Mouse (Mus musculus) heart, embryonic 14.5 days (tissue): Measurements from ENCODE around the gene Bcas3. TPM values are rescaled to one million over a fixed set of nuclear protein-coding genes. Genes with fewer than 3 reads are reported as not detected.

Source experiments
- ATAC-seq: fragments of 200-750 bp; cut with Nextera tagmentation; 2 replicates; pipeline ENCODE4 v1.8.0; 2017; ENCODE audit warnings: low read depth, moderate TSS enrichment; ENCODE audit not compliant: insufficient number of reproducible peaks, insufficient read depth, low FRiP score
- H3K27ac ChIP-seq, 2 experiments: fragments of 200-500 bp in 1 of 2; fragments of 300-500 bp in 1 of 2; sonication (generic) in 1 of 2; replicated peaks in 1 of 2; 2 replicates each; pipeline ENCODE4 v1.5.1; 2012 to 2014; ENCODE audit warnings: low read depth in 2 of 2, low read length in 2 of 2, control low read depth in 1 of 2, mild to moderate bottlenecking in 1 of 2, mixed read lengths in 1 of 2; ENCODE audit not compliant: control insufficient read depth in 1 of 2, insufficient read depth in 1 of 2
- H3K27me3 ChIP-seq: fragments of 300-500 bp; sonication (generic); 2 replicates; pipeline ENCODE4 v1.6.1; 2014; ENCODE audit warnings: mild to moderate bottlenecking, low read length, control low read depth; ENCODE audit not compliant: control insufficient read depth, insufficient read depth
- H3K36me3 ChIP-seq: fragments of 300-500 bp; sonication (generic); 2 replicates; pipeline ENCODE4 v1.6.1; 2014; ENCODE audit warnings: mild to moderate bottlenecking, control low read depth, low read length, mixed read lengths; ENCODE audit not compliant: control insufficient read depth, insufficient read depth
- H3K4me1 ChIP-seq, 2 experiments: fragments of 200-500 bp in 1 of 2; fragments of 300-500 bp in 1 of 2; sonication (generic) in 1 of 2; 2 replicates each; pipeline ENCODE4 v1.6.1; 2012 to 2014; ENCODE audit warnings: low read length in 2 of 2, control low read depth in 1 of 2, mixed read lengths in 1 of 2; ENCODE audit not compliant: control insufficient read depth in 2 of 2, insufficient read depth in 2 of 2
- H3K4me2 ChIP-seq: fragments of 300-500 bp; sonication (generic); 2 replicates; pipeline ENCODE4 v1.6.1; 2014; ENCODE audit warnings: mild to moderate bottlenecking, low read length
- H3K4me3 ChIP-seq, 2 experiments: fragments of 200-500 bp in 1 of 2; fragments of 300-500 bp in 1 of 2; sonication (generic) in 1 of 2; 2 replicates each; pipeline ENCODE4 v1.5.1; 2012 to 2014; ENCODE audit warnings: low read length in 2 of 2, mild to moderate bottlenecking in 2 of 2, control low read depth in 1 of 2, low read depth in 1 of 2, moderate library complexity in 1 of 2; ENCODE audit not compliant: control insufficient read depth in 1 of 2, insufficient read depth in 1 of 2
- H3K9ac ChIP-seq: fragments of 300-500 bp; sonication (generic); 2 replicates; pipeline ENCODE4 v1.6.1; 2014; ENCODE audit warnings: mild to moderate bottlenecking, low read length
- H3K9me3 ChIP-seq: fragments of 300-500 bp; sonication (generic); 2 replicates; pipeline ENCODE4 v1.6.1; 2016; ENCODE audit warnings: low read length, control low read depth; ENCODE audit not compliant: control insufficient read depth
- WGBS: fragments of 180-500 bp; shearing (Covaris S2); extraction: QIAGEN DNeasy Blood & Tissue Kit; methylation state at CpG from one replicate; pipeline ENCODE4 v1.1.7; 2014; 5-methylcytosine and 5-hydroxymethylcytosine counted together
- polyA plus RNA-seq: library from polyadenylated mRNA; unstranded; fragments of >200 nt; fragmentation: Nextera tagmentation; extraction: Ambion mirVana; gene quantifications from 2 replicates; pipeline ENCODE4 v1.2.1, GENCODE M21; 2014

Bcas3 gene
- polyA plus RNA-seq, 1 experiment from 2014 or later = 22.5 TPM

- no peaks in the 10 kb centered on the region for H3K9me3 ChIP-seq
- no peaks in the 10 kb centered on the region for H3K27me3 ChIP-seq
- H3K4me2 ChIP-seq = no peak overlapping the region
- H3K4me3 ChIP-seq = no peak overlapping the region
- ATAC-seq = no peak
- no peak overlapping the region for H3K27ac ChIP-seq
- no peak overlapping the region for H3K9ac ChIP-seq
- no peaks in the 10 kb centered on the region for H3K36me3 ChIP-seq
- 22% methylated on average over 4 of the region's 4 CpGs for WGBS
- no peaks in the 10 kb centered on the region for H3K4me1 ChIP-seq
Observed at GRCm38 (mm10) chr11:85382055-85382454, 29.1 kb downstream of the Bcas3 start.

GRCm38 (mm10) chr11:85383975-85384821, 31.2 kb downstream of the Bcas3 start:
- WGBS = 81% methylated on average over 7 of the region's 7 CpGs
- Histone ChIP-seq H3K4me2 (no peak overlapping the region), H3K4me3 (no peak overlapping the region), H3K36me3 (no peaks in the 10 kb centered on the region), H3K27ac (no peak overlapping the region), H3K27me3 (no peaks in the 10 kb centered on the region), H3K9ac (no peak overlapping the region), H3K4me1 (no peaks in the 10 kb centered on the region), H3K9me3 (no peaks in the 10 kb centered on the region)
- ATAC-seq = no peak

DNA sequence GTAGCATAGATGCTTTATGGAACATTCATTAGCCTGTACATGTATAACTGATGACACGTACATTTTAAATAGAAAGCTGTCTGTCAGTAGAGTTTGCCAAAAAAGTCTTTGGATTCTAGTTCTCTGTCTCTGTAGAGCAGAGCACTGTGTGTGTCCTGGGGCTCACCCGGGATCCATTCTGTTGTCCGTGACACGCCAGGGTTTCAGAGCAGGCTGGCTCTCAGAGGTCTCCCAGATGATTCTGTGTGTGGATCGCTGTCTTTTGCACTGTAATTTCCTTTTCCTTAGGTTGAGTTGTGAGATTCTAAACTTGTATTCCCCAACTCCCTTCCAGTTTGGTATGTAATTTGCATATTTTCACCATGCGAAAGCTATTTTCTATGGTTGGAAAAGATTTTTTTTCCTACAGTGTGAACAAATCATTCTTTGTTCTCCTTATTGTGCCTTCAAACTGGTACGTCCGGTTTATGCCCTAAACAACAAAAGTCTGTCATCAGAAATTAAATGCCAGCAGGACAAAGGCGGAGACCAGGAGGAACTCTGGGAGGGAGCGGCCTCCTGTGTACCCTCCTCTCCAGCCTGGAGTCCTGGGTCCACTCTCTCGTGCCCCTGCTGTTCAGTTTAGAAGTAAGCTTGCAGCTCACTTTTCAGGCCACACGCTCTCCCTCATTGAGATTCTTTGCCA, 39.4 kb downstream of the Bcas3 start:
- ATAC-seq = no peak
- no peaks in the 10 kb centered on the region for H3K36me3 ChIP-seq
- 0 out of 4 replicates have a peak, but pooled peaks cover 0 to 2% of the 10 kb centered on the region in 2 experiments for H3K4me1 ChIP-seq
- no peak overlapping the region for H3K27ac ChIP-seq
- no peaks in the 10 kb centered on the region for H3K27me3 ChIP-seq
- WGBS = 72% methylated on average over 12 of the region's 12 CpGs
- no peaks in the 10 kb centered on the region for H3K9me3 ChIP-seq
- no peak overlapping the region for H3K9ac ChIP-seq
- H3K4me2 ChIP-seq = no peak overlapping the region
- no peak overlapping the region for H3K4me3 ChIP-seq

DNA sequence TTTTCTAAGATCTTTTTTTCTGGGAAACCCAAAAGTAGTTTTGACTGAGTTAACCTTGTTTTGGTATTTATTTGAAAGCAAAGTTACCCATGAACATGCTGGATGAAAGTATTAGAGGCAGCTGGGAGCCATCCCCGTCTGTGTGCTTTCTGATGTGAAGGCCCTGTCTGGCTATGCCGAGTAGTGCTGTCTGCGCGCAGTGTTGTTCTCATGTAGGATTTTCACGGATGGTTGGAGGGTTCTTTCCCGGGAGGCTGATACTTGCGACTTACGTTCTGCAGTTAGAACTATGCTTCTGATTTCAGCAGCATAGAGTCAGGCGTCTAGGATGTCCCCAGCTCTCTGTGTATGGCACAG, 39.9 kb downstream of the Bcas3 start:
- Histone ChIP-seq H3K9ac (no peak overlapping the region), H3K9me3 (no peaks in the 10 kb centered on the region), H3K4me1 (0 out of 4 replicates have a peak, but pooled peaks cover 0 to 2% of the 10 kb centered on the region in 2 experiments), H3K27ac (no peak overlapping the region), H3K4me3 (no peak overlapping the region), H3K4me2 (no peak overlapping the region), H3K36me3 (no peaks in the 10 kb centered on the region), H3K27me3 (no peaks in the 10 kb centered on the region)
- ATAC-seq = no peak
- WGBS = 69% methylated on average over 9 of the region's 9 CpGs

DNA sequence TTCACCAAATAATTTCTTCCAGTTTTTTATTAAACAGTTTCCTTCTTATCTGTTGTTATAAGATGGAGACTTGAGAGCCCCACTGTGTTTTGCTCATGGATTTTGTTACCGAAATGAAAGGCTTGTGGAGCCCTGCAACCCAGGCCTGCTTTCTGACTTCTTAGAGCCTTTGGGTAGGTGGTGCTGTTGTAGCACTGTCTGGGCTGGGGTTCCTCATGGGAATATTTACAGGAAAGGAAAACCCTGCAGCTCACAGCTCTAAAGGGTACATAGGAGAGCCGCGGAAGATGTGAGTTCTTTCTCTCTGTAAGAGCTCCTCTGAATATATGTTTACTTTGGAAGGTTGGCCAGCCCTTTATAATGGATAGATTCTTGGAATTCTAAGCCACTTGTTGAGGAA, 41.0 kb downstream of the Bcas3 start:
- Histone ChIP-seq H3K27ac (no peak overlapping the region), H3K4me2 (no peak overlapping the region), H3K9me3 (no peaks in the 10 kb centered on the region), H3K27me3 (no peaks in the 10 kb centered on the region), H3K4me1 (0 out of 4 replicates have a peak, but pooled peaks cover 0 to 2% of the 10 kb centered on the region in 2 experiments), H3K36me3 (no peaks in the 10 kb centered on the region), H3K9ac (no peak overlapping the region), H3K4me3 (no peak overlapping the region)
- WGBS = 49% methylated on average over 3 of the region's 3 CpGs
- ATAC-seq = no peak

DNA sequence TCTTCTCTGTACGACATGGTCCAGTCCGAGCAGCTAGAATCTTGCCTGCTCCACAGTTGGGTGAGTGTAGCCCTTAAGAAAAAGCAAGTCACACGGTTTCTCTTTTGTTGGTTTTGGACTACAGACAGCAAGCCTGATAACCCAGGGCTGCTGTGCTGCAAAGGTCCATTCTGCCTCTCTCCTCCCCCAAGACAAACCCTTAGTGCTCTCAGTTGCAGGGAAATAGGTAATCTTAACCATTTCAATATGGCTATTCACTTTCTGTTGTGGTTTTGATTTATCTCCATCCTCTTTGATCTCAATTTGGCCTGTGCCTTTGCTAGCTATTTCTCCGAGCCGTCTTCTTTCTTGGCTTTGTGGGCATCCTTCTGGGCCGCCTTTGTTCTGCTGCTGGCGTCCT, 42.4 kb downstream of the Bcas3 start:
- no peaks in the 10 kb centered on the region for H3K27me3 ChIP-seq
- no peak overlapping the region for H3K27ac ChIP-seq
- H3K36me3 ChIP-seq = no peaks in the 10 kb centered on the region
- H3K9me3 ChIP-seq = no peaks in the 10 kb centered on the region
- no peak overlapping the region for H3K4me3 ChIP-seq
- no peak for ATAC-seq
- no peak overlapping the region for H3K4me2 ChIP-seq
- H3K9ac ChIP-seq = no peak overlapping the region
- WGBS = 63% methylated on average over 7 of the region's 7 CpGs
- H3K4me1 ChIP-seq = 0 out of 4 replicates have a peak, but pooled peaks cover 0 to 2% of the 10 kb centered on the region in 2 experiments

GRCm38 (mm10) chr11:85406531-85406930, 53.6 kb downstream of the Bcas3 start:
- no peaks in the 10 kb centered on the region for H3K27me3 ChIP-seq
- no peak overlapping the region for H3K4me2 ChIP-seq
- H3K9me3 ChIP-seq = no peaks in the 10 kb centered on the region
- H3K4me1 ChIP-seq = no peaks in the 10 kb centered on the region; a peak in 1 of 4 replicates
- H3K27ac ChIP-seq = no peak overlapping the region
- ATAC-seq = no peak
- H3K4me3 ChIP-seq = no peak overlapping the region
- H3K36me3 ChIP-seq = no peaks in the 10 kb centered on the region
- WGBS = 52% methylated on average over 3 of the region's 3 CpGs
- no peak overlapping the region for H3K9ac ChIP-seq
